ENCODE assay signal across 9 mouse cellular contexts in the genomic region with DNA sequence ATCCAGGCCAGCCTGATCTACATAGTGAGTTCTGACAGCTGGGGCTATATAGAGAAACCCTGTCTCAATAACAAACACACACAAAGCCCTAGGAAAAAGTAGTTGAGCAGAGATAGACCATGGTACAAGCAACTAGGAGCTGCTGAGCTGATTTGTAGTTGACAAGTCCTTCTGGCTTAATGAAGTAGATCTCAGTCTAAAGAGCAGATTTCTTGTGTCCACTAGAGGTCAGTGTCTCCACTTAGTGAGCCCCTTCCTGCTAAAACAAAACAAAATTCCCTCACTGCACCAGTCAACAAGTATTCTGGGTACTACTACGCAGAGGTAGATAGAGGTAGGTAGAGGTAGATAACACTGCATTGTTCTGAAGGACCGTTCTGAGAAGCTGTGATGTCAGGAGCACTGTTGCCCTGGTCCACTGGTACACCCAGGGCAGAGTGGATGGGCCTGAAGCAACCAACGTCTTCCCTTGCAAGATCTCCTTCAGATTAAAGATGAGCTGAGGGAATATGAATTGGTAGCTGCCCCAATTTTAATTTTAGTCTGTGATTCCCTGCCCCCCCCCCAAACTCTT. TPM values are rescaled to one million over a fixed set of nuclear protein-coding genes. Genes with fewer than 3 reads are reported as not detected.
A peak's percentile ranks its signal among the peaks of the same experiment; 100 is the strongest.
DNase-seq lines count a peak whose midpoint lies in the region; ATAC-seq and TF ChIP-seq lines count a peak whose summit lies in the region.
"Had no signal": no experiment of that assay in that cellular context is flagged by ENCODE, and none has a peak within 500 bp of the region (broad histone marks: within the 10 kb centered on the region; RNA-seq: fewer than 3 reads in every experiment).

No protein-coding gene starts in this region.

- peaks cover 46% of the 10 kb centered on the region for H3K4me1 ChIP-seq in G1E (ENCODE audit: insufficient read depth, low read depth, low read length)
- H3K4me1 ChIP-seq in midbrain, embryonic 14.5 days (ENCODE audit: control insufficient read depth, insufficient read depth, low read length), result peaks cover 7% of the 10 kb centered on the region

- H3K27me3 ChIP-seq in G1E (ENCODE audit: insufficient read depth, low read length), result no peaks in the 10 kb centered on the region
- H3K27me3 ChIP-seq in midbrain, embryonic 14.5 days (ENCODE audit: control insufficient read depth, insufficient read depth, low read length), result no peaks in the 10 kb centered on the region
- H3K27me3 ChIP-seq: limb, embryonic 15.5 days had no signal

- H3K4me2 ChIP-seq in midbrain, embryonic 14.5 days (ENCODE audit: low read length), result no peak overlapping the region
- H3K4me2 ChIP-seq: limb, embryonic 15.5 days had no signal

- H3K27ac ChIP-seq in layer of hippocampus, adult 2 months, result no peak overlapping the region
- H3K27ac ChIP-seq in midbrain, embryonic 14.5 days (replicated peaks; ENCODE audit: low read depth, low read length), result no peak overlapping the region
- H3K27ac ChIP-seq: limb, embryonic 15.5 days had no signal

- peaks cover 89% of the 10 kb centered on the region for H3K36me3 ChIP-seq in G1E (replicated peaks)
- H3K36me3 ChIP-seq in midbrain, embryonic 14.5 days (ENCODE audit: control insufficient read depth, insufficient read depth, low read length), result no peaks in the 10 kb centered on the region
- H3K36me3 ChIP-seq: limb, embryonic 15.5 days had no signal

- WGBS in midbrain, embryonic 14.5 days, result 51% methylated on average over 3 of the region's 3 CpGs

- H3K9ac ChIP-seq in midbrain, embryonic 14.5 days (replicated peaks; ENCODE audit: low read length), result no peak overlapping the region
- H3K9ac ChIP-seq: limb, embryonic 15.5 days had no signal

- no peak for ATAC-seq in G1E (ENCODE audit: extremely low read depth, insufficient number of reproducible peaks, low FRiP score, poor library complexity, severe bottlenecking)
- ATAC-seq in inflammation-experienced regulatory T-cells, adult 6 months, result peak; percentile 43
- ATAC-seq in midbrain, embryonic 14.5 days (ENCODE audit: low FRiP score, low TSS enrichment), result no peak

- H3K4me3 ChIP-seq in layer of hippocampus, adult 2 months, result no peak overlapping the region
- no peak overlapping the region for H3K4me3 ChIP-seq in G1E (ENCODE audit: low read depth, low read length)
- no peak overlapping the region for H3K4me3 ChIP-seq in midbrain, embryonic 14.5 days (replicated peaks; ENCODE audit: low read depth, low read length)
- H3K4me3 ChIP-seq: limb, embryonic 15.5 days had no signal

- peak in 1 of 2 experiments; percentile 65 for DNase-seq in layer of hippocampus, adult 2 months (ENCODE audit: low spot score in 2 of 2)
- no peak for DNase-seq in layer of hippocampus, adult 9-11 months
- DNase-seq in G1E (ENCODE audit: low spot score), result no peak
- DNase-seq in cerebellum, adult 9-10 months, result peak; percentile 84
- DNase-seq in midbrain, embryonic 14.5 days, result peak; percentile 87
- DNase-seq in testis, postnatal 14 days (ENCODE audit: low spot score), result no peak
- no peak for DNase-seq in layer of hippocampus, postnatal 25 days (ENCODE audit: extremely low spot score in 1 of 2, low spot score in 1 of 2)

- TF ChIP-seq CTCF in layer of hippocampus, adult 2 months (conservative IDR thresholded peaks at IDR 0.05), result peak; percentile 87
- peak; percentile 72 for TF ChIP-seq CTCF in G1E (IDR thresholded peaks at IDR 0.05; ENCODE audit: low read depth, low read length)

- no peaks in the 10 kb centered on the region for H3K9me3 ChIP-seq in G1E (replicated peaks)
- H3K9me3 ChIP-seq in midbrain, embryonic 14.5 days (ENCODE audit: control insufficient read depth, low read length), result no peaks in the 10 kb centered on the region
- H3K9me3 ChIP-seq: limb, embryonic 15.5 days had no signal

RNA-seq across cellular contexts. Expression of a gene that starts 18.1 kb away (rescaled TPM):
- 10 to 100 TPM; 31.7 to 34.8 TPM for total RNA-seq in layer of hippocampus, adult 2 months (2021)
- total RNA-seq in G1E (2014; fragmentation: Nextera tagmentation), result 56.6 and 80.8 TPM in 2 replicates
- 33.2 and 38.4 TPM in 2 replicates for total RNA-seq in G1E (2017)
- polyA plus RNA-seq in G1E (2012), result 33.9 and 35.9 TPM in 2 replicates
- under 1 TPM in 2 of 3 experiments, not detected in 1; 0.12 to 0.39 TPM for polyA plus RNA-seq in inflammation-experienced regulatory T-cells, adult 6 months (2017; shearing (Covaris generic))
- 3.2 and 3.8 TPM in 2 replicates for polyA plus RNA-seq in midbrain, embryonic 14.5 days (2014; fragmentation: Nextera tagmentation; extraction: Ambion mirVana)
- total RNA-seq in layer of hippocampus, postnatal 25 days (2021), result 10 to 100 TPM; 26.9 to 34.0 TPM

RNA-seq across cellular contexts. Expression of a gene that starts 23.2 kb away (rescaled TPM):
- total RNA-seq in layer of hippocampus, adult 2 months (2021), result 10 to 100 TPM; 16.5 to 18.5 TPM
- 72.7 and 87.2 TPM in 2 replicates for total RNA-seq in G1E (2014; fragmentation: Nextera tagmentation)
- total RNA-seq in G1E (2017), result 42.0 and 46.9 TPM in 2 replicates
- polyA plus RNA-seq in G1E (2012), result 47.8 and 58.8 TPM in 2 replicates
- not detected for polyA plus RNA-seq in inflammation-experienced regulatory T-cells, adult 6 months (2017; shearing (Covaris generic))
- 9.2 and 14.4 TPM in 2 replicates for polyA plus RNA-seq in midbrain, embryonic 14.5 days (2014; fragmentation: Nextera tagmentation; extraction: Ambion mirVana)
- 10 to 100 TPM; 13.6 to 15.7 TPM for total RNA-seq in layer of hippocampus, postnatal 25 days (2021)

RNA-seq across cellular contexts. Expression of a gene that starts 55.7 kb away (rescaled TPM):
- 100 to 1,000 TPM; 237 to 264 TPM for total RNA-seq in layer of hippocampus, adult 2 months (2021)
- total RNA-seq in G1E (2014; fragmentation: Nextera tagmentation) (44.7 and 45.0 TPM in 2 replicates), G1E (2017) (76.1 and 81.5 TPM in 2 replicates)
- polyA plus RNA-seq in G1E (2012), result 21.7 and 38.8 TPM in 2 replicates
- 10 to 100 TPM; 28.9 to 79.9 (median 60.8) TPM for polyA plus RNA-seq in inflammation-experienced regulatory T-cells, adult 6 months (2017; shearing (Covaris generic))
- polyA plus RNA-seq in midbrain, embryonic 14.5 days (2014; fragmentation: Nextera tagmentation; extraction: Ambion mirVana), result 15.1 and 18.0 TPM in 2 replicates
- total RNA-seq in layer of hippocampus, postnatal 25 days (2021), result 100 to 1,000 TPM; 204 to 226 TPM

Comparison
In these comparisons a context has a peak if more than half of its experiments do, and no peak if none do; other contexts are left out.
1. DNase-seq: peak in cerebellum, adult 9-10 months (single experiment) and midbrain, embryonic 14.5 days (single experiment); none in layer of hippocampus, adult 9-11 months (single experiment), G1E (single experiment), testis, postnatal 14 days (single experiment) and layer of hippocampus, postnatal 25 days (0 of 2).